Mouse (Mus musculus) megakaryocyte, embryonic 14.5 days (primary cell): ENCODE measurements at regions not wholly inside any gene's neighbourhood (a gene's known extent, or its start where the extent isn't known, plus 50 kb on each side); places are given as distances from the start of the nearest gene placed in this dataset.

Experiments
- FLI1 ChIP-seq: IDR thresholded peaks from 2 replicates; pipeline ENCODE4 v1.6.1; 2012; ENCODE audit warnings: low read length, inconsistent platforms, mixed read lengths
- GATA1 ChIP-seq: IDR thresholded peaks from 3 replicates; pipeline ENCODE4 v1.6.1; 2012; ENCODE audit warnings: mixed read lengths, low read length, inconsistent platforms, borderline replicate concordance

GRCm38 (mm10) chr6:100366231-100366630 is 78.9 kb upstream of the Rybp start:
- no peak for TF ChIP-seq FLI1
- TF ChIP-seq GATA1 = no peak
